Mouse (Mus musculus) limb, embryonic 12.5 days (tissue): Measurements from ENCODE around the gene Med18. TPM values are rescaled to one million over a fixed set of nuclear protein-coding genes. Genes with fewer than 3 reads are reported as not detected.

Experiments
- ATAC-seq: fragments of 200-750 bp; cut with Nextera tagmentation; 2 replicates; pipeline ENCODE4 v1.8.0; 2017; ENCODE audit warnings: low read depth, moderate TSS enrichment; ENCODE audit not compliant: insufficient number of reproducible peaks, insufficient read depth, low FRiP score, low TSS enrichment
- H3K27ac ChIP-seq: fragments of 300-500 bp; sonication (generic); 2 replicates; pipeline ENCODE4 v1.5.1; 2016; ENCODE audit warnings: mild to moderate bottlenecking, moderate library complexity
- H3K27me3 ChIP-seq: fragments of 300-500 bp; sonication (generic); 2 replicates; pipeline ENCODE4 v1.6.1; 2016; ENCODE audit warnings: mild to moderate bottlenecking, moderate library complexity
- H3K36me3 ChIP-seq: fragments of 300-500 bp; sonication (generic); 2 replicates; pipeline ENCODE4 v1.6.1; 2016; ENCODE audit warnings: mild to moderate bottlenecking, moderate library complexity
- H3K4me1 ChIP-seq: fragments of 300-500 bp; sonication (generic); replicated peaks from 2 replicates; pipeline ENCODE4 v1.6.1; 2016
- H3K4me2 ChIP-seq: fragments of 300-500 bp; sonication (generic); 2 replicates; pipeline ENCODE4 v1.6.1; 2016; ENCODE audit warnings: mild to moderate bottlenecking, moderate library complexity
- H3K4me3 ChIP-seq: fragments of 300-500 bp; sonication (generic); replicated peaks from 2 replicates; pipeline ENCODE4 v1.5.1; 2016; ENCODE audit warnings: mild to moderate bottlenecking
- H3K9ac ChIP-seq: fragments of 300-500 bp; sonication (generic); replicated peaks from 2 replicates; pipeline ENCODE4 v1.6.1; 2016; ENCODE audit warnings: mild to moderate bottlenecking, moderate library complexity
- H3K9me3 ChIP-seq: fragments of 300-500 bp; sonication (generic); 2 replicates; pipeline ENCODE4 v1.6.1; 2016; ENCODE audit warnings: mild to moderate bottlenecking, moderate library complexity
- WGBS: fragments of 180-500 bp; shearing (Covaris S2); methylation state at CpG from one replicate; pipeline ENCODE4 v1.1.7; 2016; 5-methylcytosine and 5-hydroxymethylcytosine counted together
- polyA plus RNA-seq: library from polyadenylated mRNA; unstranded; fragments of >200 nt; fragmentation: Nextera tagmentation; extraction: Ambion mirVana; gene quantifications from 2 replicates; pipeline ENCODE4 v1.2.1, GENCODE M21; 2016

Gene Med18
- polyA plus RNA-seq: 30.4 and 35.0 TPM in 2 replicates

GRCm38 (mm10) chr4:132463430-132464254, at the start of gene Med18:
Gene Med18 (minus strand): TSS chr4:132463921.
- Histone ChIP-seq H3K27ac (peak within 1 kb of the TSS; percentile 72), H3K4me3 (peak within 1 kb of the TSS; percentile 77), H3K9me3 (no peaks in the 10 kb centered on the region), H3K9ac (peak within 1 kb of the TSS; percentile 76), H3K36me3 (peaks cover 29% of the 10 kb centered on the region), H3K4me2 (peak within 1 kb of the TSS; percentile 88), H3K27me3 (no peaks in the 10 kb centered on the region), H3K4me1 (peaks cover 15% of the 10 kb centered on the region)
- ATAC-seq: peak; percentile 84
- WGBS: under 1% methylated on average over 44 of the region's 44 CpGs

- ATAC-seq: no peak
- 77% methylated on average over 3 of the region's 3 CpGs for WGBS
- no peaks in the 10 kb centered on the region for H3K36me3 ChIP-seq
- no peak overlapping the region for H3K27ac ChIP-seq
- H3K4me3 ChIP-seq: no peak overlapping the region
- peaks cover 21% of the 10 kb centered on the region for H3K4me1 ChIP-seq
- no peak overlapping the region for H3K4me2 ChIP-seq
- H3K9ac ChIP-seq: no peak overlapping the region
- H3K27me3 ChIP-seq: no peaks in the 10 kb centered on the region
- H3K9me3 ChIP-seq: no peaks in the 10 kb centered on the region
Measured at GRCm38 (mm10) chr4:132512080-132512479, 48.4 kb upstream of the Med18 start.

GRCm38 (mm10) chr4:132510352-132510798, 46.7 kb upstream of the Med18 start, which contains the start of gene Sesn2:
Gene Sesn2 (minus strand): TSS chr4:132510501.
- Histone ChIP-seq H3K4me1 (peaks cover 21% of the 10 kb centered on the region), H3K27ac (peak within 1 kb of the TSS; percentile 81), H3K27me3 (no peaks in the 10 kb centered on the region; the same call in 1 of the 2 replicates), H3K9ac (peak within 1 kb of the TSS; percentile 71), H3K9me3 (no peaks in the 10 kb centered on the region), H3K4me2 (peak within 1 kb of the TSS; percentile 86), H3K36me3 (no peaks in the 10 kb centered on the region), H3K4me3 (peak within 1 kb of the TSS; percentile 65)
- under 1% methylated on average over 32 of the region's 32 CpGs for WGBS
- peak; percentile 86 for ATAC-seq

GRCm38 (mm10) chr4:132509621-132510296, 46.0 kb upstream of the Med18 start:
- peaks cover 21% of the 10 kb centered on the region for H3K4me1 ChIP-seq
- under 1% methylated on average over 52 of the region's 52 CpGs for WGBS
- peak overlapping the region; percentile 65 for H3K4me3 ChIP-seq
- H3K27ac ChIP-seq: peak overlapping the region; percentile 81
- no peaks in the 10 kb centered on the region for H3K36me3 ChIP-seq
- ATAC-seq: peak; percentile 77
- H3K4me2 ChIP-seq: peak overlapping the region; percentile 86
- H3K9me3 ChIP-seq: no peaks in the 10 kb centered on the region
- H3K9ac ChIP-seq: peak overlapping the region; percentile 71
- no peaks in the 10 kb centered on the region; the same call in 1 of the 2 replicates for H3K27me3 ChIP-seq

GRCm38 (mm10) chr4:132507210-132507609, 43.5 kb upstream of the Med18 start:
- no peaks in the 10 kb centered on the region for H3K36me3 ChIP-seq
- WGBS: 38% methylated on average over 2 of the region's 2 CpGs
- no peak overlapping the region for H3K27ac ChIP-seq
- no peaks in the 10 kb centered on the region for H3K9me3 ChIP-seq
- H3K4me3 ChIP-seq: no peak overlapping the region
- no peak overlapping the region for H3K4me2 ChIP-seq
- no peak for ATAC-seq
- H3K27me3 ChIP-seq: no peaks in the 10 kb centered on the region; the same call in 1 of the 2 replicates
- peak overlapping the region; percentile 8; the same call in 1 of the 2 replicates for H3K9ac ChIP-seq
- H3K4me1 ChIP-seq: peaks cover 8% of the 10 kb centered on the region

GRCm38 (mm10) chr4:132506250-132506649, 42.5 kb upstream of the Med18 start:
- H3K36me3 ChIP-seq: no peaks in the 10 kb centered on the region
- no peak overlapping the region for H3K4me2 ChIP-seq
- 80% methylated on average over 6 of the region's 6 CpGs for WGBS
- no peak for ATAC-seq
- H3K9ac ChIP-seq: no peak overlapping the region
- no peaks in the 10 kb centered on the region; the same call in 1 of the 2 replicates for H3K27me3 ChIP-seq
- no peak overlapping the region for H3K4me3 ChIP-seq
- H3K4me1 ChIP-seq: peaks cover 8% of the 10 kb centered on the region
- H3K27ac ChIP-seq: no peak overlapping the region
- H3K9me3 ChIP-seq: no peaks in the 10 kb centered on the region

- no peak overlapping the region for H3K4me2 ChIP-seq
- H3K9ac ChIP-seq: no peak overlapping the region
- no peak overlapping the region for H3K4me3 ChIP-seq
- no peaks in the 10 kb centered on the region; the same call in 1 of the 2 replicates for H3K27me3 ChIP-seq
- no peaks in the 10 kb centered on the region for H3K9me3 ChIP-seq
- 40% methylated on average over 10 of the region's 10 CpGs for WGBS
- no peak overlapping the region for H3K27ac ChIP-seq
- H3K4me1 ChIP-seq: peaks cover 8% of the 10 kb centered on the region
- H3K36me3 ChIP-seq: no peaks in the 10 kb centered on the region
- no peak for ATAC-seq
Measured at GRCm38 (mm10) chr4:132505800-132506199, 42.1 kb upstream of the Med18 start.

GRCm38 (mm10) chr4:132505034-132505738, 41.5 kb upstream of the Med18 start:
- Histone ChIP-seq H3K4me2 (no peak overlapping the region), H3K36me3 (no peaks in the 10 kb centered on the region), H3K4me1 (peaks cover 6% of the 10 kb centered on the region), H3K27ac (no peak overlapping the region), H3K4me3 (no peak overlapping the region), H3K27me3 (no peaks in the 10 kb centered on the region; the same call in 1 of the 2 replicates), H3K9me3 (no peaks in the 10 kb centered on the region), H3K9ac (no peak overlapping the region)
- ATAC-seq: no peak
- 68% methylated on average over 6 of the region's 6 CpGs for WGBS

GRCm38 (mm10) chr4:132503344-132503743, 39.6 kb upstream of the Med18 start:
- no peak overlapping the region for H3K4me3 ChIP-seq
- no peak for ATAC-seq
- H3K36me3 ChIP-seq: peaks cover 13% of the 10 kb centered on the region; the same call in 1 of the 2 replicates
- H3K9ac ChIP-seq: no peak overlapping the region
- H3K4me2 ChIP-seq: no peak overlapping the region
- no peaks in the 10 kb centered on the region; the same call in 1 of the 2 replicates for H3K27me3 ChIP-seq
- H3K27ac ChIP-seq: no peak overlapping the region
- WGBS: 89% methylated on average over 11 of the region's 11 CpGs
- no peaks in the 10 kb centered on the region for H3K4me1 ChIP-seq
- no peaks in the 10 kb centered on the region for H3K9me3 ChIP-seq

- no peaks in the 10 kb centered on the region for H3K4me1 ChIP-seq
- WGBS: 95% methylated on average over 6 of the region's 6 CpGs
- H3K9me3 ChIP-seq: no peaks in the 10 kb centered on the region
- H3K27me3 ChIP-seq: no peaks in the 10 kb centered on the region; the same call in 1 of the 2 replicates
- H3K4me2 ChIP-seq: no peak overlapping the region
- ATAC-seq: no peak
- peaks cover 30% of the 10 kb centered on the region; the same call in 1 of the 2 replicates for H3K36me3 ChIP-seq
- H3K4me3 ChIP-seq: no peak overlapping the region
- no peak overlapping the region for H3K27ac ChIP-seq
- no peak overlapping the region for H3K9ac ChIP-seq
Measured at GRCm38 (mm10) chr4:132501639-132502038, 37.9 kb upstream of the Med18 start.
